Mouse (Mus musculus): ENCODE measurements at regions not wholly inside any gene's neighbourhood (a gene's known extent, or its start where the extent isn't known, plus 50 kb on each side); places are given as distances from the start of the nearest gene placed in this dataset.

DNA sequence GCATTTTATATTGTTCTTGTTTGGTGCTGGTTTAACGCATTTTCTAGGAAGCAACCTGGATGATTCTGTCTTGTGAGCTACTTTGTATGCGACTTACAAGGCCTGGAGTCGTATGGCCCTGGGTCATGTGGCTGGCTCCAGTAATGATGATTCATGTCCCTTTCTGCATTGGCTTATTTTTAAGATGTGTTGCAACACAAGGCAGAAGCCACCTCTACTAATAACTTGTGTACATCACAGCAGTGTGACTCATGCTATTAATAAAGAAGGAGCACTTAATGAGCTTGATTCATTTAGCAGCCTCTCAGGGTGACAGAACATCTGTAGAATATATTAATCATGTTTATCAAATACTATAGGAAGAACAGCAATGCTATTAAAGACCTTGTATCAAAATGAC, 84.0 kb downstream of the Slc5a7 start:
- DNase-seq (ENCODE audit: low spot score) = no peak

GRCm38 (mm10) chr17:54201710-54202109, 97.1 kb downstream of the Slc5a7 start:
- no peak for DNase-seq (ENCODE audit: low spot score)

DNA sequence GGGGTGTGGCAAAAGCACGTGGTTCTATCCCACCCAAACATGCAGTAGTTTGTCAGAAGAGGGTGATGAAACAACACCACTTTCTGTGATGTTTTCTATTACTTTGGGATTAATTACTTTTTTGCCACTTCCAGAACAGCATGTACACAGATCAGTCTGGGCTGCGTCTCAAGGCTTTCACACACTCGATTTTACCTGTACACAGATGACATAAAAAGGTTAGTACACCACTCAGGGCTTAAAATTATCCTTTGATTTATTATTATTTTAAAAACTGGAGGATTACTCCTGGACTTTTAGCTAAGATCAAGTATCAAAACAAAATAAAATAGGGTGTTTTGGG, 106.6 kb downstream of the Slc5a7 start:
- DNase-seq (ENCODE audit: low spot score) = no peak

DNA sequence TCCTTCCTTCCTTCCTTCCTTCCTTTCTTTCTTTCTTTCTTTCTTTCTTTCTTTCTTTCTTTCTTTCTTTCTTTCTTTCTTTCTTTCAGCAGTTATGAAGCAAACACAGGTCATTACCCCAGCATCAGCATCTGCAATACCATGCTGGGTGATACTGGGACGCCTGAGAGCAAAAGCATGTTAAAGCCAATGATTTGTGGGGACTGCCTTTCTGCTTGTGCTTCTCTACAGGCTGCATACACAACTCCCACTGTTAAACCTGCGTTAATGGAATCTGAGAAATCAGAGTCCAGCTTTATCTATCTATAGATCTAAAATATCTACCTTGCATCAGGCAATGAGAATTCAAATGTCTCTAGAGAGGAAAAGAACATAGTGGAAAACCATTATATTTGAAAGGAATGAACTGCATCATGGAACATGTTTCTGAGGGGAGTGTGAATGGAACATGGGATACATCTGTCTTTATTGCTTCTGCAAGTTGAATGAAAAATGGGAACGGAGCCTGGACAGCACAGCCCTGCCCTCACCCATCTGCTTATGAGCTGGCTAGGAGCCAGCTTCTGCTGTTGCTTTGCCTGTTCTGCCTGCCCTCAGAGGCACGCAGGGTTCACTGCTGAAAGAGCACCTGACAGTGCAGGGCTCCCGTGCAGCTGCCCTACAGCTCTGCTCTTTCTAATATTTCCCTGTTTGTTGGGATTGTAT, 107.2 kb downstream of the Slc5a7 start:
- DNase-seq (ENCODE audit: low spot score) = peak; percentile 6

DNA sequence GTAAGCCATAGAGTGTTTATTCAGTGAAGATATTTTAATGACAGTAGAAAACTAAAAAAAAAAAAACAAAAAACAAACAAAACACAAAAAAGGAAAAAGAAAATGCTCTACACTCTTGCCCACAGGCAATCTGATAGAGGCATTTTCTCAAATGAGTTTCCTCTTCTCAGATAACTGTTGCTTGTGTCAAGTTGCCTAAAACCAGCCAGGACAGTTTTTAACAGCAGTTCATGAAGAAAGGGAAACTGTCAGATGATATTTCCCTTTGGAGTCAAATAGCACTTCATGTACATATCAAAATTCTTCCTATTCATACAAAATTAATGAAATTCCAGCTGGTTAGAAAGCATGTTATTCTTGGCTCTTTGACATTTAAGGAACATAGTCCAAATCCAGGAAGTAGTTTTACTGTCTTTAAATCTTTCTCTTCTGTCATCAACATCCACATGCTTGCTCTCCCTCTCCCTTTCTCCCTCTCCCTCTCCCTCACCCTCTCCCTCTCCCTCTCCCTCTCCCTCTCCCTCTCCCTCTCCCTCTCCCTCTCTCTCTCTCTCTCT, 109.8 kb downstream of the Slc5a7 start:
- DNase-seq (ENCODE audit: low spot score) = no peak

DNA sequence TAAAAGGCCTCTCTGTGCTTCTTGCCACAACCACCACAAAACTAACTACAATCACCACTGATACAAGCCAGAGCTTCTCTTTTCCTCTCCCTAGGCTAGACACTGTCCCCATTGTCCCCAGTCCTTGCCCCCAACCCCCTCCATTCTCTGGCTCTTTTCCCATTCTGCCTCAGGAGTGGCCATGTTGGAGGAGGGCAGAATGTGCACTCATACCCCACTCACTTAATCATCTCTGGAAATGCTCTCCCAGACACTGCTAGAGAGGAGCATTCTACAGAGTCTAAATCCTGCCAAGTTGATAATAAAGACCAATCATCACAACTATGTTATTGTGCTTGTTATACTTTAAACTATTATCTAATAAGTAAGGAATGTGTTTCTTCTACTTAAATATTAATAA, 116.8 kb downstream of the Slc5a7 start:
- no peak for DNase-seq (ENCODE audit: low spot score)

DNA sequence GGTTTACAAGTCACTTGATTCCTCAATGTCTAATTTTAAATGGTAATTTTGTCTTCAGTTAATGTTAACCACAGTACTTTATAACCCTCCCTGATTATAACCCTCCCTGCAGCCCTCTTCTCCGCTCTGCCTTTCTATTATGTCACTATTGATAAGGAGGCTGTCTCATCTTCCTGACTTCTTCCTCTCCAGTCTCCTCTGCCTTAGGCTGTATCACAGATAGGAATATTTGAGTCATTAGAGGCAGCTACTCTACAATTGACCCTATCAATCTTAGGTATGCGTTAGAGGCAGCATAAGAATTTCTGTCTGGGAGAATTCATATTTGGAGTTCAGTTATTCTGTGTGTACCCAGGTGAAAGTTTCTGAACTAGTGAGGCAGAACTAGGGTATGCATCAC, 118.3 kb downstream of the Slc5a7 start:
- DNase-seq (ENCODE audit: low spot score) = no peak

DNA sequence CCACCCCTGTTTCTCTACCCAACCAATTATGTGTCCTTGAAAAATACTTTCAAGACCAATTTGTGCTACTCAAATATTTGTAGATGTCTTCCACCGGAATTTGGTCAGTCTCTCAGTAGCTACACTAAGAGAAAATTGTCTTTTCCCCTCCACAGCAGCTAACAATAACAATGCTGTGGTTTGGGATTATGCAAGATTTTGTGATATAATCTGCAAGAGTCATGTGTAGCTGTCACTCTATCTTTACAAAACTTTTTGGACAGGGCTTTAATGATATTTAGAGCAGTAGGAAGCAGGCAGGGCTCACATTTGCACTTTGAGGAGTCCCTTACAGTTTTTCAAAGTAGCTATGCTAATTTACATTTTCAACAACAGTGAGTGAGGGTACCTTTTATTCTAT, 128.1 kb downstream of the Slc5a7 start:
- DNase-seq (ENCODE audit: low spot score) = no peak

GRCm38 (mm10) chr17:54168039-54168438, 130.8 kb downstream of the Slc5a7 start:
- no peak for DNase-seq (ENCODE audit: low spot score)

GRCm38 (mm10) chr17:54162383-54162782, 136.5 kb downstream of the Slc5a7 start:
- no peak for DNase-seq (ENCODE audit: low spot score)

GRCm38 (mm10) chr17:54158753-54159152, 140.1 kb downstream of the Slc5a7 start:
- no peak for DNase-seq (ENCODE audit: low spot score)

DNA sequence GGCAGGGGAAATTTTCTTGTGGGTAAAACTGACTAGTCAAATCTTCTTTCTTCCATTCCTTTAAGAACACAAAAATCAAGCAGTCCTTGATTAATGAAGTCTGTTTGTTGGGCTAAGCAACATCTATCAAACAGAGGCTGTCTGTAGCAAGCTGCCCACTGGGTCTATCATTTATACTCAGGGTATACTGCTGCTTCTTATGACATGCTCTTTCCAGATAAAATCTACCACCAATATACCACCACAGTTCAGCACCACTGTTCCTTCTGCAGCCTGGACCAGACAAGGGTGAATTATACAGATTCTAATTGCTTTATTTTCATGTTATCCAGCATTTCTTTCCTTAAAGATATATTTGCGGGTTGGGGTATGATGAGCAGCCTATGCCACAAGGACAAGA, 140.5 kb downstream of the Slc5a7 start:
- no peak for DNase-seq (ENCODE audit: low spot score)

DNA sequence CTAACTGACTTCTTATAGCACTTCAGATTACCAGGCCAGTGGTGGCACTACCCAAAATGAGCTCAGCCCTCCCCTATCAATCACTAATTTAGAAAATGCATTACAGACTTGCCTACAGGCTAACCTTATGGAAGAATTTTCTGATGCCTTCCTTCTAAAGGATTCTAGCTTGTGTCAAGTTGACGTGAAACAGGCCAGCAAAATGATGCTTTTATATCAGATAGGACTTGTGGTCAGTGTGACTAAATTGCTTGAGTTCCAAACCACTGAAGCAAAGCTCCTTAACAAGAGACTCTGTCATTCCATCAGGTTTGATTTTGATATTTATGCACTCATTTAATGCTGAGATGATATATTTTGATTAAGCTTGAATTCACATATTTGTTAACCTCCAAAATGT, 143.0 kb downstream of the Slc5a7 start:
- no peak for DNase-seq (ENCODE audit: low spot score)

DNA sequence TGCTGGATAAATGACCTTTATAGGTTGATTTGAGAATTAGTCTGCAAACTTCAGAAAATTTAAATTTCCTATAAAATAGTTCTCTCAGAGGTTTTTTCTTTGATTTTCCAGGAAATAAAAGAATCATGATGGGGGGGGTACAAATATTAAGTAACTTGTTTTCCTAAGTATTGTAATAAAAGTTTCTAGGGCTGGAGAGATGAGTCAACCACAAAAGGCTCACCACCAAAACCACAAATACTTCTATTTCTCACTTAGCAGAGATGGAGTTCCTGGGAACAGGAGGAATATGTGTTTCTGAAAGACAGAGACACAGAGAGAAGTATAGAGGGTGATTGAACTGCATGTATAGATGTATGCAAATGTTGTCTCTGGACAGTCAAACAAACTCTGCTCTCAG, 144.3 kb downstream of the Slc5a7 start:
- no peak for DNase-seq (ENCODE audit: low spot score)

All from layer of hippocampus, adult 11-12 months (tissue).